Mouse (Mus musculus) thymus, adult 2 months (tissue): ENCODE measurements around the gene Dmap1.

Experiments
- CTCF ChIP-seq: fragments of 200-500 bp; IDR thresholded peaks from 2 replicates; pipeline ENCODE4 v1.5.1; 2012; ENCODE audit warnings: mild to moderate bottlenecking, control low read depth, low read length, moderate library complexity, borderline replicate concordance; ENCODE audit not compliant: control insufficient read depth, poor library complexity, insufficient read depth; ENCODE audit errors: extremely low read depth
- POLR2A ChIP-seq: fragments of 200-500 bp; IDR thresholded peaks from 2 replicates; pipeline ENCODE4 v1.6.1; 2012; ENCODE audit warnings: mild to moderate bottlenecking, low read length, control low read depth, moderate library complexity; ENCODE audit not compliant: control insufficient read depth, poor library complexity, insufficient read depth; ENCODE audit errors: extremely low read depth

GRCm38 (mm10) chr4:117636152-117636551, 45.9 kb downstream of the Dmap1 start:
- no peak for TF ChIP-seq POLR2A
- no peak for TF ChIP-seq CTCF
